Mouse (Mus musculus): ENCODE measurements around the gene Vamp1. TPM values are rescaled to one million over a fixed set of nuclear protein-coding genes. Genes with fewer than 3 reads are reported as not detected.
A peak's percentile ranks its signal among the peaks of the same experiment; 100 is the strongest.

Gene Vamp1
- polyA plus RNA-seq, 1 experiment from 2014 or later = 4.0 TPM

- no peak for ATAC-seq (replicated peaks; ENCODE audit: low FRiP score, low read depth)
- Histone ChIP-seq H3K9me3 (replicated peaks; ENCODE audit: low read length) (no peaks in the 10 kb centered on the region), H3K4me2 (ENCODE audit: low read length) (no peak overlapping the region), H3K4me3 (replicated peaks; ENCODE audit: low read depth, low read length) (no peak overlapping the region), H3K9ac (ENCODE audit: low read depth, low read length) (no peak overlapping the region), H3K4me1 (replicated peaks; ENCODE audit: insufficient read depth, low read length) (0 out of 2 replicates have a peak, but pooled peaks cover 6% of the 10 kb centered on the region), H3K36me3 (ENCODE audit: insufficient read depth, low read length) (no peaks in the 10 kb centered on the region), H3K27ac (no peak overlapping the region), H3K27me3 (ENCODE audit: insufficient read depth, low read length) (no peaks in the 10 kb centered on the region)
- peak; percentile 90 for TF ChIP-seq CTCF (IDR thresholded peaks at IDR 0.05; ENCODE audit: low read depth)
- WGBS = 72% methylated on average over 4 of the region's 4 CpGs
- peak; percentile 78 for DNase-seq (ENCODE audit: low spot score)
Observed at GRCm38 (mm10) chr6:125218963-125219362, 3.6 kb downstream of the Vamp1 start.

- no peaks in the 10 kb centered on the region for H3K9me3 ChIP-seq (replicated peaks; ENCODE audit: low read length)
- DNase-seq (ENCODE audit: low spot score) (no peak), ATAC-seq (replicated peaks; ENCODE audit: low FRiP score, low read depth) (no peak)
- no peak overlapping the region for H3K4me2 ChIP-seq (ENCODE audit: low read length)
- no peak overlapping the region for H3K27ac ChIP-seq
- H3K27me3 ChIP-seq (ENCODE audit: insufficient read depth, low read length) = no peaks in the 10 kb centered on the region
- no peaks in the 10 kb centered on the region for H3K36me3 ChIP-seq (ENCODE audit: insufficient read depth, low read length)
- no peak overlapping the region for H3K4me3 ChIP-seq (replicated peaks; ENCODE audit: low read depth, low read length)
- H3K4me1 ChIP-seq (replicated peaks; ENCODE audit: insufficient read depth, low read length) = 0 out of 2 replicates have a peak, but pooled peaks cover 3% of the 10 kb centered on the region
- H3K9ac ChIP-seq (ENCODE audit: low read depth, low read length) = no peak overlapping the region
- no peak for TF ChIP-seq CTCF (IDR thresholded peaks at IDR 0.05; ENCODE audit: low read depth)
- WGBS = 88% methylated on average over 20 of the region's 20 CpGs
Observed at GRCm38 (mm10) chr6:125221115-125221745, 5.9 kb downstream of the Vamp1 start.

GRCm38 (mm10) chr6:125222146-125222545 is 6.8 kb downstream of the Vamp1 start:
- no peaks in the 10 kb centered on the region for H3K36me3 ChIP-seq (ENCODE audit: insufficient read depth, low read length)
- ATAC-seq (replicated peaks; ENCODE audit: low FRiP score, low read depth) (no peak), DNase-seq (ENCODE audit: low spot score) (no peak)
- no peak overlapping the region for H3K4me3 ChIP-seq (replicated peaks; ENCODE audit: low read depth, low read length)
- H3K27ac ChIP-seq = no peak overlapping the region
- no peak overlapping the region for H3K4me2 ChIP-seq (ENCODE audit: low read length)
- WGBS = 52% methylated on average over 2 of the region's 2 CpGs
- no peaks in the 10 kb centered on the region for H3K4me1 ChIP-seq (replicated peaks; ENCODE audit: insufficient read depth, low read length)
- H3K27me3 ChIP-seq (ENCODE audit: insufficient read depth, low read length) = no peaks in the 10 kb centered on the region
- H3K9ac ChIP-seq (ENCODE audit: low read depth, low read length) = no peak overlapping the region
- no peaks in the 10 kb centered on the region for H3K9me3 ChIP-seq (replicated peaks; ENCODE audit: low read length)
- no peak for TF ChIP-seq CTCF (IDR thresholded peaks at IDR 0.05; ENCODE audit: low read depth)

- H3K9ac ChIP-seq (ENCODE audit: low read depth, low read length) = no peak overlapping the region
- no peak for ATAC-seq (replicated peaks; ENCODE audit: low FRiP score, low read depth)
- no peak overlapping the region for H3K27ac ChIP-seq
- H3K4me3 ChIP-seq (replicated peaks; ENCODE audit: low read depth, low read length) = no peak overlapping the region
- WGBS = 82% methylated on average over 3 of the region's 3 CpGs
- H3K4me2 ChIP-seq (ENCODE audit: low read length) = no peak overlapping the region
- H3K9me3 ChIP-seq (replicated peaks; ENCODE audit: low read length) = no peaks in the 10 kb centered on the region
- no peaks in the 10 kb centered on the region for H3K4me1 ChIP-seq (replicated peaks; ENCODE audit: insufficient read depth, low read length)
- TF ChIP-seq CTCF (IDR thresholded peaks at IDR 0.05; ENCODE audit: low read depth) = no peak
- no peak for DNase-seq (ENCODE audit: low spot score)
- no peaks in the 10 kb centered on the region for H3K27me3 ChIP-seq (ENCODE audit: insufficient read depth, low read length)
- H3K36me3 ChIP-seq (ENCODE audit: insufficient read depth, low read length) = no peaks in the 10 kb centered on the region
Observed at GRCm38 (mm10) chr6:125222577-125222976, 7.2 kb downstream of the Vamp1 start.

GRCm38 (mm10) chr6:125225518-125226115 is 10.3 kb downstream of the Vamp1 start:
- DNase-seq (ENCODE audit: low spot score) (no peak), ATAC-seq (replicated peaks; ENCODE audit: low FRiP score, low read depth) (no peak)
- 78% methylated on average over 5 of the region's 5 CpGs for WGBS
- Histone ChIP-seq H3K4me2 (ENCODE audit: low read length) (no peak overlapping the region), H3K27ac (no peak overlapping the region), H3K9ac (ENCODE audit: low read depth, low read length) (no peak overlapping the region), H3K4me3 (replicated peaks; ENCODE audit: low read depth, low read length) (no peak overlapping the region), H3K27me3 (ENCODE audit: insufficient read depth, low read length) (no peaks in the 10 kb centered on the region), H3K9me3 (replicated peaks; ENCODE audit: low read length) (no peaks in the 10 kb centered on the region), H3K36me3 (ENCODE audit: insufficient read depth, low read length) (no peaks in the 10 kb centered on the region), H3K4me1 (replicated peaks; ENCODE audit: insufficient read depth, low read length) (0 out of 2 replicates have a peak, but pooled peaks cover 4% of the 10 kb centered on the region)
- peak; percentile 55; the same call in 1 of the 2 replicates for TF ChIP-seq CTCF (IDR thresholded peaks at IDR 0.05; ENCODE audit: low read depth)

GRCm38 (mm10) chr6:125230571-125230970 is 15.2 kb downstream of the Vamp1 start:
- no peak for DNase-seq (ENCODE audit: low spot score)
- Histone ChIP-seq H3K4me2 (ENCODE audit: low read length) (peak overlapping the region; percentile 82; the same call in 1 of the 2 replicates), H3K9ac (ENCODE audit: low read depth, low read length) (no peak overlapping the region), H3K4me3 (replicated peaks; ENCODE audit: low read depth, low read length) (no peak overlapping the region), H3K9me3 (replicated peaks; ENCODE audit: low read length) (no peaks in the 10 kb centered on the region), H3K27me3 (ENCODE audit: insufficient read depth, low read length) (no peaks in the 10 kb centered on the region), H3K27ac (no peak overlapping the region), H3K4me1 (replicated peaks; ENCODE audit: insufficient read depth, low read length) (0 out of 2 replicates have a peak, but pooled peaks cover 5% of the 10 kb centered on the region), H3K36me3 (ENCODE audit: insufficient read depth, low read length) (no peaks in the 10 kb centered on the region)
- no peak for TF ChIP-seq CTCF (IDR thresholded peaks at IDR 0.05; ENCODE audit: low read depth)
- ATAC-seq (replicated peaks; ENCODE audit: low FRiP score, low read depth) = no peak
- 55% methylated on average over 9 of the region's 9 CpGs for whole genome bisulfite sequencing
